Mouse (Mus musculus): ENCODE results near the gene Myh7.

- TF ChIP-seq CTCF (IDR thresholded peaks at IDR 0.05; ENCODE audit: insufficient read depth, low read length) (no peak), POLR2A (IDR thresholded peaks at IDR 0.05; ENCODE audit: borderline replicate concordance, extremely low read depth, low read depth, low read length) (no peak)
Measured at GRCm38 (mm10) chr14:54994869-54995186, 402 bp upstream of the Myh7 start.
